Mouse (Mus musculus): ENCODE measurements at regions not wholly inside any gene's neighbourhood (a gene's known extent, or its start where the extent isn't known, plus 50 kb on each side); places are given as distances from the start of the nearest gene placed in this dataset.

GRCm38 (mm10) chr8:89673911-89674310 lies 629.9 kb upstream of the Sall1 start:
- TF ChIP-seq GATA4 (IDR thresholded peaks at IDR 0.05; ENCODE audit: insufficient replicate concordance, low read length) = no peak

- no peak for TF ChIP-seq GATA4 (IDR thresholded peaks at IDR 0.05; ENCODE audit: insufficient replicate concordance, low read length)
These were observed 628.7 kb upstream of the Sall1 start for GRCm38 (mm10) chr8:89672631-89673030.

- no peak for TF ChIP-seq GATA4 (IDR thresholded peaks at IDR 0.05; ENCODE audit: insufficient replicate concordance, low read length)
These were observed 621.1 kb upstream of the Sall1 start for GRCm38 (mm10) chr8:89664911-89665689.

- TF ChIP-seq GATA4 (IDR thresholded peaks at IDR 0.05; ENCODE audit: insufficient replicate concordance, low read length) = no peak
These were observed 619.9 kb upstream of the Sall1 start for GRCm38 (mm10) chr8:89663859-89664258.

- TF ChIP-seq GATA4 (IDR thresholded peaks at IDR 0.05; ENCODE audit: insufficient replicate concordance, low read length) = no peak
These were observed 615.3 kb upstream of the Sall1 start for GRCm38 (mm10) chr8:89658998-89659944.

GRCm38 (mm10) chr8:89655369-89655768 lies 611.4 kb upstream of the Sall1 start:
- TF ChIP-seq GATA4 (IDR thresholded peaks at IDR 0.05; ENCODE audit: insufficient replicate concordance, low read length) = no peak

- no peak for TF ChIP-seq GATA4 (IDR thresholded peaks at IDR 0.05; ENCODE audit: insufficient replicate concordance, low read length)
These were observed 605.4 kb upstream of the Sall1 start for GRCm38 (mm10) chr8:89649207-89649890.

- TF ChIP-seq GATA4 (IDR thresholded peaks at IDR 0.05; ENCODE audit: insufficient replicate concordance, low read length) = no peak
These were observed 603.0 kb upstream of the Sall1 start for GRCm38 (mm10) chr8:89646946-89647345.

GRCm38 (mm10) chr8:89641339-89641738 lies 597.4 kb upstream of the Sall1 start:
- no peak for TF ChIP-seq GATA4 (IDR thresholded peaks at IDR 0.05; ENCODE audit: insufficient replicate concordance, low read length)

GRCm38 (mm10) chr8:89634864-89635263 lies 590.9 kb upstream of the Sall1 start:
- no peak for TF ChIP-seq GATA4 (IDR thresholded peaks at IDR 0.05; ENCODE audit: insufficient replicate concordance, low read length)

GRCm38 (mm10) chr8:89632304-89632703 lies 588.3 kb upstream of the Sall1 start:
- no peak for TF ChIP-seq GATA4 (IDR thresholded peaks at IDR 0.05; ENCODE audit: insufficient replicate concordance, low read length)

GRCm38 (mm10) chr8:89630540-89630939 lies 586.6 kb upstream of the Sall1 start:
- no peak for TF ChIP-seq GATA4 (IDR thresholded peaks at IDR 0.05; ENCODE audit: insufficient replicate concordance, low read length)

GRCm38 (mm10) chr8:89618089-89618488 lies 574.1 kb upstream of the Sall1 start:
- no peak for TF ChIP-seq GATA4 (IDR thresholded peaks at IDR 0.05; ENCODE audit: insufficient replicate concordance, low read length)

GRCm38 (mm10) chr8:89615863-89616558 lies 572.0 kb upstream of the Sall1 start:
- no peak for TF ChIP-seq GATA4 (IDR thresholded peaks at IDR 0.05; ENCODE audit: insufficient replicate concordance, low read length)

- no peak for TF ChIP-seq GATA4 (IDR thresholded peaks at IDR 0.05; ENCODE audit: insufficient replicate concordance, low read length)
These were observed 565.1 kb upstream of the Sall1 start for GRCm38 (mm10) chr8:89609074-89609473.

All from liver, adult (tissue).